Mouse (Mus musculus): Measurements from ENCODE around the gene Emx1. TPM values are rescaled to one million over a fixed set of nuclear protein-coding genes. Genes with fewer than 3 reads are reported as not detected.
A peak's percentile ranks its signal among the peaks of the same experiment; 100 is the strongest.

Gene Emx1
- polyA plus RNA-seq, 1 experiment from 2014 or later: not detected

DNA sequence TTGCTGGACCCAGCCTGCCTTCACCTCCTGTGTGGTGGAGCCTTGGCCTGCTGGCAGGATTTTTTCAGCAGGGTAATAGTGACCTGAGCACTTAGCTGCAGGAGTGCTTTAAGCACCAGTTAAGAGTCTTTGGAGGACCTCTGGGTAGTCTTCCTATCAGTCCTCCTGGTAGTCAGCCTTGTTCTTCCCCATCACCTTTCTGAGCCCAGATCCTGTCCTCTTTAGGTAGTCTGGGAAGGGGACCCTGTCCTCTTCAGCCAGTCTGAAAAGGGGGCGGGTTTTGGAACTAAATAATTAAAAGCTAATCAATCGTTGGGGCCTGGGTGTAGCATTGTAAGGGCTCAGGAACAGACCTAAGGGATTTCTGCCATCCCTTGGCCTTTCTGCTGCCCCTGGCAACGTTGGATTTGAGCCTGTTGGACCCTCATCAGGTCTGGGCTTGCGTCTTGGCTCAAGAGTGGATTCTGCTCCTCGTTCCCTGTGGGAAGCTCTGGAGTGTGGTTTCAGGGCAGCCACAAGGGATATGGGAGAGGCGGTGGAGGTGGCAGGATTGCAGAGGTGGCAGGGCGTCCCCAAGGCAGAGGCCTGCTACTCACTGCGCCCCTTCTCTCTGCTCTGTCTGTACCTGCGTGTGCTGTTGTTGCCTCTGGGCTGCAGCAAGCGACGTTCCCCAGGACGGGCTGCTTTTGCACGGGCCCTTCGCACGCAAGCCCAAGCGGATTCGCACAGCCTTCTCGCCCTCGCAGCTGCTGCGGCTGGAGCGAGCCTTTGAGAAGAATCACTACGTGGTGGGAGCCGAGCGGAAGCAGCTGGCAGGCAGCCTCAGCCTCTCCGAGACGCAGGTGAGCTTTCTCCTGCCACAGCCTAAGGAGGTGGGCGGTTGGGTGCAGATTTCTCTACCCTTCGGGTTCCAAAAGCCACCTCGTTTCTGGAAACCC lies 6.4 kb downstream of the Emx1 start:
- 3% methylated on average over 29 of the region's 29 CpGs for WGBS
- Histone ChIP-seq H3K9ac (ENCODE audit: low read depth, low read length) (no peak overlapping the region), H3K4me1 (replicated peaks; ENCODE audit: control insufficient read depth, insufficient read depth, low read length) (peaks cover 6% of the 10 kb centered on the region; the same call in 1 of the 2 replicates), H3K9me3 (ENCODE audit: control insufficient read depth, low read length) (no peaks in the 10 kb centered on the region), H3K36me3 (ENCODE audit: control insufficient read depth, insufficient read depth, low read length) (no peaks in the 10 kb centered on the region), H3K4me3 (ENCODE audit: low read depth, low read length) (no peak overlapping the region), H3K27ac (ENCODE audit: low read depth, low read length) (no peak overlapping the region), H3K27me3 (ENCODE audit: control insufficient read depth, insufficient read depth, low read length) (peaks cover 70% of the 10 kb centered on the region), H3K4me2 (replicated peaks; ENCODE audit: low read depth, low read length) (no peak overlapping the region)
- ATAC-seq (ENCODE audit: low FRiP score): no peak
- DNase-seq (ENCODE audit: low spot score): peak; percentile 47

DNA sequence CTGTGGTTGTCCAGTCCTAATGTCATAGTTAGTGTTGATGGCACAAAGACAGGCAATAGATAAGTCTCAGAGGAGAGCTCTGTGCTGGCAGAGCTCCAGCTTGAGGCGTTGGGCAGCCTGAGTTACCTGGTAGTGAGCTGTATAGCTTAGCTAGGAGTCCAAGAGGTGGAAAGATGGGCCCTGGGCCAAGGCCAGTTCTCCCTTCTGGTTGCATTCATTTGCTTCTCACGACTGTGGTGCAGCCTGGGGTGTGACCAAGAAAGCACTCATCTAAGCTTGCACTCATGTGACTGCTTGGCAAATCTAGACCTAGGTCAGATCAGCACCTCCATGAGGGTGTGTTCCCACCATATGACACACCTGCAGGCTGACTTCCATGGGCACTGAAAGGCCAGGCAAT lies 10.7 kb downstream of the Emx1 start:
- no peaks in the 10 kb centered on the region for H3K4me1 ChIP-seq (replicated peaks; ENCODE audit: control insufficient read depth, insufficient read depth, low read length)
- peaks cover 30% of the 10 kb centered on the region for H3K27me3 ChIP-seq (ENCODE audit: control insufficient read depth, insufficient read depth, low read length)
- H3K36me3 ChIP-seq (ENCODE audit: control insufficient read depth, insufficient read depth, low read length): no peaks in the 10 kb centered on the region
- WGBS: 66% methylated on average over 2 of the region's 2 CpGs
- H3K9ac ChIP-seq (ENCODE audit: low read depth, low read length): no peak overlapping the region
- no peak overlapping the region for H3K4me2 ChIP-seq (replicated peaks; ENCODE audit: low read depth, low read length)
- DNase-seq (ENCODE audit: low spot score): no peak
- no peak overlapping the region for H3K4me3 ChIP-seq (ENCODE audit: low read depth, low read length)
- H3K9me3 ChIP-seq (ENCODE audit: control insufficient read depth, low read length): no peaks in the 10 kb centered on the region
- no peak overlapping the region for H3K27ac ChIP-seq (ENCODE audit: low read depth, low read length)
- no peak for ATAC-seq (ENCODE audit: low FRiP score)

DNA sequence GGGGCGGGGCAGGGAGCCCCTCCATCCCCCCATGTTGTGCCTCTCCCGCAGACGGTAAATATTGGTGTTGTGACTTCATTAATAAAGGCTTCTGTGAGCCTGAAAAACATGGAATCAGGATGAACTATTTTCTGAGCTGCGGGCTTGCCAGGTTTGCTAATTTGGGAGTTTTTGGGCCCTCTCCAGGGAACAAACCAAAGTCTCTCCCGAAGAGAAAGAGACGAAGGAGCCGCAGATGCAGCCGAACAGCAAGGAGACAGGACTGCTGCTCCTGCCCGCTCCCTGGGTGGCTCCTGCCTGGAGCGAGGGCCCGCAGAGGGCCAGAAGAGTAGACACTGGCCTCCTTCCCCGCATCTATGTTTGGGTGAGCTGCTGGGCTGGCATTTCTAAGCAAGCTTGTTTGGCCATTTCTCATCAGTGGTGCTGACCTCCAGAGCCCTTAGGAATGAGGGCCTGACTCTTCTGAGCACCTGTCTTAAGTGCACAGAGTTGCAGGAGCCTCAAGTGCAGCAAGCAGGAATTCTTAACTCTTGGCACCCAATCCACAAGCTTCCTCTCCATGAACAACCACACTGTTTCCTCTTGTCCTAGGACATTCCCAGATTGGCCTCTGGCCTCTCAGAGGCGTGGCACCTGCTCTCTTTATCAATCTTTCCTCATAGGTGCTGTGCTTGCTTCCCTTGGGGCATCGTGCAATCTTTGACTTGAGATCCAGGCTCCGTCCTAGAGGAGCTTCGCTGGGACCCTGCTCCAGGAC lies 19.1 kb downstream of the Emx1 start:
- 26% methylated on average over 16 of the region's 16 CpGs for WGBS
- ATAC-seq (ENCODE audit: low FRiP score) (no peak), DNase-seq (ENCODE audit: low spot score) (no peak)
- Histone ChIP-seq H3K9ac (ENCODE audit: low read depth, low read length) (no peak overlapping the region), H3K9me3 (ENCODE audit: control insufficient read depth, low read length) (no peaks in the 10 kb centered on the region), H3K27me3 (ENCODE audit: control insufficient read depth, insufficient read depth, low read length) (0 out of 2 replicates have a peak, but pooled peaks cover 6% of the 10 kb centered on the region), H3K4me3 (ENCODE audit: low read depth, low read length) (no peak overlapping the region), H3K4me2 (replicated peaks; ENCODE audit: low read depth, low read length) (no peak overlapping the region), H3K36me3 (ENCODE audit: control insufficient read depth, insufficient read depth, low read length) (no peaks in the 10 kb centered on the region), H3K27ac (ENCODE audit: low read depth, low read length) (no peak overlapping the region), H3K4me1 (replicated peaks; ENCODE audit: control insufficient read depth, insufficient read depth, low read length) (no peaks in the 10 kb centered on the region)

DNA sequence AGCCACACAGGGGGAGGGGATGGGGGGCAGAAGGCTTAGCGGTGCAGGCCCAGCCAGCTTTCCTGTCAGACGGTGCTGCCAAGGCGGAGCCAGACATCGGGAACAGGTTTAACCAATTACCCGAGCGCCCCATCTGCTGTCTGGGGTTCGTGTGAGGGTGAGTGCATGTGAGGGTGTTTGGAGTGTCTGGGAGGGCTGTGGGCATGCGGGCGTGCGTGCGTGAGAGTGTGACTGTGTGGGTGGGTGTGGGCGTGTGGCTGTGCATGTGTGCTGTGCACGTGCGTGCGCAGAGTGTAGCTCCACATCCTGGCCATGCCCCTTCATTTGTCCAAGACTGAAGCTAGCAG lies 19.7 kb downstream of the Emx1 start:
- Histone ChIP-seq H3K9ac (ENCODE audit: low read depth, low read length) (no peak overlapping the region), H3K4me1 (replicated peaks; ENCODE audit: control insufficient read depth, insufficient read depth, low read length) (no peaks in the 10 kb centered on the region), H3K27ac (ENCODE audit: low read depth, low read length) (no peak overlapping the region), H3K36me3 (ENCODE audit: control insufficient read depth, insufficient read depth, low read length) (no peaks in the 10 kb centered on the region), H3K9me3 (ENCODE audit: control insufficient read depth, low read length) (no peaks in the 10 kb centered on the region), H3K4me2 (replicated peaks; ENCODE audit: low read depth, low read length) (no peak overlapping the region), H3K27me3 (ENCODE audit: control insufficient read depth, insufficient read depth, low read length) (0 out of 2 replicates have a peak, but pooled peaks cover 6% of the 10 kb centered on the region), H3K4me3 (ENCODE audit: low read depth, low read length) (no peak overlapping the region)
- DNase-seq (ENCODE audit: low spot score) (no peak), ATAC-seq (ENCODE audit: low FRiP score) (no peak)
- 49% methylated on average over 15 of the region's 15 CpGs for WGBS

DNA sequence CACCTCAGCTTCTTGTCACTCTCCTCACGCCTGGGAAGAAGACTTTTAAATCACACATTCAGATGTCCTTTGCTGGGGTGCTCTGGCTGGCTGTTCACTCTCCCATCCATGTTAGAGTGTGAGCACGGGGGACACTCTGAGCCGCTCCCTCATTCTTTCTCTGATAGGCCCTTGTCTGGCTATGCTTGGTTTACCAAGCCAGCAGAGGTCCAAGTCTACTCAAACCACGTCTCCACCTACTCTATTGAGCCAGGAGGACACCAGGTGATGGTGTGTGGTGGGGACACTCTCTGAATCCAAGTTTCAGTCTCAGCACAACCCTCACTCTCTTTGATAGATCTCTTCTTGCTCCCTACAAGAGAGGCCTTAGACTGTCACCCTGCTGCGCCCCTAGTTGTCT lies 20.1 kb downstream of the Emx1 start:
- H3K27me3 ChIP-seq (ENCODE audit: control insufficient read depth, insufficient read depth, low read length): 0 out of 2 replicates have a peak, but pooled peaks cover 6% of the 10 kb centered on the region
- no peaks in the 10 kb centered on the region for H3K9me3 ChIP-seq (ENCODE audit: control insufficient read depth, low read length)
- no peak for ATAC-seq (ENCODE audit: low FRiP score)
- DNase-seq (ENCODE audit: low spot score): no peak
- H3K36me3 ChIP-seq (ENCODE audit: control insufficient read depth, insufficient read depth, low read length): no peaks in the 10 kb centered on the region
- no peak overlapping the region for H3K9ac ChIP-seq (ENCODE audit: low read depth, low read length)
- WGBS: 66% methylated on average over 5 of the region's 5 CpGs
- H3K27ac ChIP-seq (ENCODE audit: low read depth, low read length): no peak overlapping the region
- no peak overlapping the region for H3K4me2 ChIP-seq (replicated peaks; ENCODE audit: low read depth, low read length)
- no peak overlapping the region for H3K4me3 ChIP-seq (ENCODE audit: low read depth, low read length)
- H3K4me1 ChIP-seq (replicated peaks; ENCODE audit: control insufficient read depth, insufficient read depth, low read length): no peaks in the 10 kb centered on the region

DNA sequence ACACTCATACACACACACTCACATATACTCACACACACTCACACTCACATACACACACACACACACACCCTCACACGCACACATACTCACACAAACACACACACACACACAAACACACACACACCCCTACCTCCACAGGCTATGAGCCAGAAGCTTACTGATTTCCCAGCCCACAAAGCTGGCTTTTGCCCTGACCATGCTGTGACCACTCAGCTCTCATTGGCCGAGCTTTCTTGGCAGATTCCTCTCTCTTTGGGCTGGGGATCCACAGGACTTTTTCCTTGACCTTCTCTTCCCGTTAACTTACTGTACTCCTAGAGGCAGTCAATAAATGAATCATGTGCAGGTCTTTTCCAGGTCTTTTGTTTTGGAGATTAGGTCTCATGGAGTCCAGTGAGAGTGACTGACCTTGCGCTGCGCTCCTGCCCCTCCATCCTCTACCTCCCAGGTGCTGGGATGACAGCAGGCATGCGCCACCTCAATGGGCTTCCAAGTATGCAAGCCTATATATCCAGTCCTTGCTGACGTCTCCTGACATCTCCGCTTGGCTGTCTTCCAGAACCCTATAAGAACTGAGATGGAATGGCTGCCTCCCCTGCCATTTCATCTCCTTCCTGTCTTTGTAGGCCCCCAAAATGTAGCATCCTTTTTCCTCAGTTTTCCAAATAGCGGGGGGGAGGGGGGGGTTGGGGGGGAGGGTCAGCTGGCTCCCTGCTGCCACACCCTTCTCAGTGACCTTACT lies 22.2 kb downstream of the Emx1 start:
- Histone ChIP-seq H3K36me3 (ENCODE audit: control insufficient read depth, insufficient read depth, low read length) (no peaks in the 10 kb centered on the region), H3K27ac (ENCODE audit: low read depth, low read length) (no peak overlapping the region), H3K27me3 (ENCODE audit: control insufficient read depth, insufficient read depth, low read length) (0 out of 2 replicates have a peak, but pooled peaks cover 6% of the 10 kb centered on the region), H3K9me3 (ENCODE audit: control insufficient read depth, low read length) (no peaks in the 10 kb centered on the region), H3K9ac (ENCODE audit: low read depth, low read length) (no peak overlapping the region), H3K4me2 (replicated peaks; ENCODE audit: low read depth, low read length) (no peak overlapping the region), H3K4me3 (ENCODE audit: low read depth, low read length) (no peak overlapping the region), H3K4me1 (replicated peaks; ENCODE audit: control insufficient read depth, insufficient read depth, low read length) (no peaks in the 10 kb centered on the region)
- WGBS: 84% methylated on average over 8 of the region's 9 CpGs
- DNase-seq (ENCODE audit: low spot score) (no peak), ATAC-seq (ENCODE audit: low FRiP score) (no peak)

DNA sequence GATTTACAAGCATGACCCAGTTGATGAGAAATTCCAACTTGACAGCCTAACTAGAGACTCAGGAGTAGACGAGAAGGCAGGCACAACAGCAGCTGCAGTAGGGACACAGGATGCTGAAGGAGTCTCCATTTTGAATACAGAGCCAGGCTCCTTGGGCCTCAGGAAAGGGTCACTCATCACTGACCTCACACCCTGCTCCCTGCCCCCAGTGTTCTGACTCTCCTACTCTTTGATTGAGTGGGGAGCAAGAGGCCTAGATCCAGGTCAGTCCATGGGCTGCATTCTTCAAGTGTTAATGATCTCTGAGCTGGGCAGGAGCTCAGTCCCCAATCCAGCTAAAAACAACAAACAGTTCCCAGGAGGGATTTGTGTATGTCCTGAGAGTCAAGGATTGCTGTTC lies 23.4 kb downstream of the Emx1 start:
- H3K9me3 ChIP-seq (ENCODE audit: control insufficient read depth, low read length): no peaks in the 10 kb centered on the region
- no peak overlapping the region for H3K9ac ChIP-seq (ENCODE audit: low read depth, low read length)
- H3K27me3 ChIP-seq (ENCODE audit: control insufficient read depth, insufficient read depth, low read length): 0 out of 2 replicates have a peak, but pooled peaks cover 6% of the 10 kb centered on the region
- H3K27ac ChIP-seq (ENCODE audit: low read depth, low read length): no peak overlapping the region
- H3K4me1 ChIP-seq (replicated peaks; ENCODE audit: control insufficient read depth, insufficient read depth, low read length): no peaks in the 10 kb centered on the region
- DNase-seq (ENCODE audit: low spot score): no peak
- ATAC-seq (ENCODE audit: low FRiP score): no peak
- WGBS: 36% methylated on average over 1 of the region's 1 CpGs
- no peaks in the 10 kb centered on the region for H3K36me3 ChIP-seq (ENCODE audit: control insufficient read depth, insufficient read depth, low read length)
- H3K4me2 ChIP-seq (replicated peaks; ENCODE audit: low read depth, low read length): no peak overlapping the region
- H3K4me3 ChIP-seq (ENCODE audit: low read depth, low read length): no peak overlapping the region

DNA sequence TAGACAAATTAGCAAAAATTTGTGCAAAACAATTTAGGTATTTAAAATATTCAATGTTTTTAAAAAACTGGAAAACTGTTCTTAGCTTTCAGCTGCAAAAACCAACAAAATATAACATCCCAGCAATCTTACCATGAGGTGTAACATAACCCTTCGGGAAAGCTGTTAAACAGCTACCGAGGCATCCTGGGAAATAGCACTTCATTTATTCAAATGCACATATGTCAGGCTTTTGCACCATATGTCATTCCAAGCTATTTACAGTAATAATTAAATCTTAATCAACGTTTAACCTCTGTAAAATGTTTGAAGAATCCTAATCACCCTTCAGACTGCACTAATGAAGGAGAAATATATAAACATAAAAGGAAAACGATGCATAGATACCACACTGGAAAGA lies 31.0 kb downstream of the Emx1 start:
- ATAC-seq (ENCODE audit: low FRiP score) (no peak), DNase-seq (ENCODE audit: low spot score) (no peak)
- H3K4me3 ChIP-seq (ENCODE audit: low read depth, low read length): no peak overlapping the region
- no peak overlapping the region for H3K27ac ChIP-seq (ENCODE audit: low read depth, low read length)
- no peaks in the 10 kb centered on the region for H3K27me3 ChIP-seq (ENCODE audit: control insufficient read depth, insufficient read depth, low read length)
- WGBS: 74% methylated on average over 4 of the region's 4 CpGs
- no peaks in the 10 kb centered on the region for H3K36me3 ChIP-seq (ENCODE audit: control insufficient read depth, insufficient read depth, low read length)
- no peaks in the 10 kb centered on the region for H3K9me3 ChIP-seq (ENCODE audit: control insufficient read depth, low read length)
- no peak overlapping the region for H3K4me2 ChIP-seq (replicated peaks; ENCODE audit: low read depth, low read length)
- H3K9ac ChIP-seq (ENCODE audit: low read depth, low read length): no peak overlapping the region
- no peaks in the 10 kb centered on the region for H3K4me1 ChIP-seq (replicated peaks; ENCODE audit: control insufficient read depth, insufficient read depth, low read length)

Data from hindbrain, embryonic 11.5 days (tissue).